Mouse (Mus musculus) frontal cortex, adult 2 months (tissue): ENCODE measurements around the gene Abtb2. TPM values are rescaled to one million over a fixed set of nuclear protein-coding genes. Genes with fewer than 3 reads are reported as not detected.

Experiments used
- DNase-seq, 2 experiments: peaks; one replicate each; pipeline ENCODE4 v3.0.0; 2022; ENCODE audit warnings: low spot score in 1 of 2; ENCODE audit errors: extremely low spot score in 1 of 2
- polyA plus RNA-seq: library from polyadenylated mRNA; depleted of rRNA; stranded (reverse); fragments of >200 nt; gene quantifications from 2 replicates; pipeline ENCODE4 v1.2.3, GENCODE M21; 2012

Gene Abtb2
- polyA plus RNA-seq, 1 experiment, result 12.0 TPM

DNA sequence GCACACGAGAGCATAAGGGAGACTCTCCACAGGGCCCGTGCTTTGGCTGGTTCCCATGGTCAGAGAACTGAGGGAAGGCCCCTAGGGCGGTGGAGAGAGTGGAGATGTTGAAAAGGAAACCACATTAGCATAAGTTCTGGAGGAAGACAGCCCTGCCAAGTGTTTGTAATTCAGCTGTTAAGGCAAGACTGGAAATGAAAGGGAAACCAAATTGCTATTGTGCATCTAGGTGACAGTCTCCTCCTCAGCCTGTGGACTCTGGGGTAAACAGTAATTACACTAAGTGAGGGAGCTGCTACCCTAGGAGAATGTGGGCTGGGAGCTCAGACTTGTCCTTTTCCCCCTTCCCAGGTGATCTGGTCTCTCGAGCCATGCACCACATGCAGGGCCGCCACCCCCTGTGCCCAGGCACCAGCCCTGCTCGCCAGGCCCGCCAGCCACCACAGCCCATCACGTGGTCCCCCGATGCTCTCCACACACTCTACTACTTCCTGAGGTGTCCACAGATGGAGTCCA lies 116.9 kb downstream of the Abtb2 start:
- DNase-seq, result no peak

DNA sequence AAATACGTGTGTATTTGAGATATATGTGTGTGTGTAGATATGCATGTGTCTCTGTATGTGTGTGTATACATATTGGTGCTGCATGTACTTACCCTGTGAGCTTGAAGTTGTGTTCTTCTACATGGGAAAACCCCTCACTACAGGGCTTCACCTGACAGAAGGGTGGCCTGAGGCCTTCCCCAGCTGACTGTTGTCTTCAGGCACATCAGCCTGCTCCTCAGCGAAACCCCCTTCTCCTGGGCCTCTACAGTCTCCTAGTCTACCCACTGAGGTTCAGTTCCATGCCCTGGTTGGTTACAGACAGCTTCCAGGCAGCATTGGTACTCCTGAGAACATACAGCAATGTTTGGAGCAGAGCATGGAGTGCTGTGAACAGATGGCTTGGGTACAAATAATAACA lies 118.3 kb downstream of the Abtb2 start:
- no peak for DNase-seq

- no peak for DNase-seq
Measured at GRCm38 (mm10) chr2:103684926-103685577, 118.9 kb downstream of the Abtb2 start.

DNA sequence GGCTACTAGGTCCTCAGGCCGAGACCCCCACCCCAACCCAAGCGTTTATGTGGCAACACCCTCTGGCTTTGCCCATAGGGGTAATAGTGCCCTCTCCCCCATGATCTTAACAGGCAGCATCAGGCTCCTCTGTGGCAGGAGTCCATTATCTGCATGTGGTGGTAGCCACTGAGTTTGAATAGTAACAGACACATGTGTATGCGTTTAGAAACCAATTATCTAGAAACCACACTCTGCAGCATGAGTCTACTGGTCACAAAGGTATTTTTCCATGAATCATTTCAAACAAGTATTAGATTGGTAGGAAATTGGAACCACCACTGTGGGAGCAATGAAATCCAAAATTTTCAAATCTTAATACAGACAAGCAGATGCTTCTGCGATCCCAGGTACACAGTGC lies 119.5 kb downstream of the Abtb2 start:
- DNase-seq, result no peak

- no peak for DNase-seq
Measured at GRCm38 (mm10) chr2:103687143-103687542, 121.0 kb downstream of the Abtb2 start.

DNA sequence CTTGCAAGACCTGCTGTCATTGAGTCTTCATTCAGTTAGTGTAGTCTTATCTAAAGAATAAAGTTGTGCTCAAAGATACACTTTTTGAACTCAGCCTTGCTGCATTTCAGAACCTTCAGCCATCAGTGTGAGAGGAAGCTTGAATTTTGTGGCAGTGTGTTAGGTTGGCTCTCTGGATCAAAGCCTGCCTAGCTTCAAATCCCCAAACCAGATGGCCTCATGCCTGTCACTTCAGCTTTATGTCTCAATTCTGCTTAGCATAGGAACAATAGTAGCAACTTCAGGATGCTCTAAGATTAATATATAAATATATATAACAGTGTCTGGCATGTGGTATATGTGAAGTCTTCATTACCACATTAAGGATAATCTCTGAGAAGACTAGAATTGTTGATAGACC lies 121.8 kb downstream of the Abtb2 start:
- DNase-seq, result no peak

DNA sequence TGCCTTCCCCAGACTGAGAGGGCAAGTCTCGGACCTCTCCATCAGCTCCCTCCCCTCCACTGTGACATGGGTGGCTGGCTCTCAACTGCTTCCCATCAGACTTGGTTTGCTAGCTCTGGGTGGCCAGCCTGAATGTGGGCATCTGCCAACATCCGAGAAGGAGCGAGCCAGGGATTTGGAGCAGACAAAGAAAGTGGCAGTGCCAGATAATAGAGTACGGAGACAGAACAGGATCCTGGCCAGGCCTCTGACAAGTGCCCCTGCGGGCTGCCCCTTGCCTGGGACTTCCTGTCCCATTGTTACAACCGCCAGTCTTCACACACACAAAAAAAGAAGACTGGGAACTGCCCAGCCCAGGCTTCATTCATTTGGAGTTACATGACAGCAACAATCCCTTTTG lies 124.3 kb downstream of the Abtb2 start:
- DNase-seq, result peak; percentile 10 to 50

GRCm38 (mm10) chr2:103690828-103691227 lies 124.7 kb downstream of the Abtb2 start:
- no peak for DNase-seq

- DNase-seq, result no peak
Measured at GRCm38 (mm10) chr2:103691278-103691677, 125.2 kb downstream of the Abtb2 start.

GRCm38 (mm10) chr2:103692810-103693209 lies 126.7 kb downstream of the Abtb2 start:
- DNase-seq, result no peak

- DNase-seq, result no peak
Measured at GRCm38 (mm10) chr2:103694777-103695563, 128.9 kb downstream of the Abtb2 start.

DNA sequence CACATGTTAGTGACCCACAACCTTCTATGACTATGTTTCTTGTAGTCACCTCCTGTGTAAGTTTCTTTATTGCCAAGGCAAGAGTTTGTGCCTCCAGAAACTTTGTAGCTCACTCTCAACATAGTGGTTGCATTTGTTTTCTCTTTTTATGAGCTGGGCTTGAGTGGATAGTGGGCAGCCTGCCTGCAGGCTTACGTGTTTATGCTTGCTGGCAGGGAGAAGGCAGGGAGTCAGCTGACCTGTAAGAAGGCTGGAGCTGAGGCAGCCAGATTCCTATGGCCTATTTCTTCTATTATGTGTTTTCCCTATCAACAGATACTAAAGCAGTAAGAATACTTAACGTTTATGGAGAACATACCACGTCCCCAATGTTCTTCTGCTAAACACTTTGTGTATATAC lies 130.1 kb downstream of the Abtb2 start:
- no peak for DNase-seq

GRCm38 (mm10) chr2:103700514-103700913 lies 134.4 kb downstream of the Abtb2 start:
- DNase-seq, result no peak

DNA sequence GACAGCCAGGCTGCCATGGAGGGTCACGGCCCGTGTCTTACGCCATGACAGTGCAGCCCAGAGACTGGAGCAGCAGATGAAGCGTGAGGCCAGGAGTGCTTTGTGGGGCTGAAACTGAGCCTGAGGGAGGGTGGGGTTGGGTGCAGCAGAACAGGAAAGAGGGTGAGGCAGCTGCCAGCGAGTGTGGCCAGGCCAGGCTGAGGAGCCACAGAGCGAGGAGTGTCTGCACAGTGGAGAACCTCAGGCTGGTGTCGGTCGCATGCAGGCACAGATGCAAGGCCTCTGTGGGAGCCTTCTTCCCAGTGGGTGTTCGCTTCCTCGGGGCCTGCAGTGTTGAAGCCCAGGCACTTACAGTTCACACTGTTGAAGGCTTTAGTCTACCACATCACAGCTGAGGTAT lies 137.2 kb downstream of the Abtb2 start:
- DNase-seq, result no peak

- no peak for DNase-seq
Measured at GRCm38 (mm10) chr2:103703865-103704264, 137.8 kb downstream of the Abtb2 start.

DNA sequence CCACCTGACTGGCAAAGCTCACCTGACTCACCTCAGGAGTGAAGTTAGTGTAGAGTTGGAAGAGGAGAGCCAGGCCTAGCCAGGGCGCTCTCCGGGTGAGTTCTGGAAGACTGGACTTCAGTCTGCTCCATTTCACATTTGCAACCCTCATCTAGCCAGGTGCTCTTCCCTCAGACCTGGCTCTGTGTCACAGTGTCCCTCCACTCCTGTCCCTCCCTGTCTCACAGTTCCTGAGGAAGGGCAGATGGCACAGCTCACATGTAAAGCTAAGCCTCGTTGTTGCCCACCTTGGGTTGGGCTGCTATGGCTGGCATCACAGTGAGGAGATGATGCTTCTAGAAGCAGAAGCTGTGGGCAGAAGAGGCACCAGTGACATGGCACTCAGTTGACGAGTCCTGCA lies 139.7 kb downstream of the Abtb2 start:
- no peak for DNase-seq

DNA sequence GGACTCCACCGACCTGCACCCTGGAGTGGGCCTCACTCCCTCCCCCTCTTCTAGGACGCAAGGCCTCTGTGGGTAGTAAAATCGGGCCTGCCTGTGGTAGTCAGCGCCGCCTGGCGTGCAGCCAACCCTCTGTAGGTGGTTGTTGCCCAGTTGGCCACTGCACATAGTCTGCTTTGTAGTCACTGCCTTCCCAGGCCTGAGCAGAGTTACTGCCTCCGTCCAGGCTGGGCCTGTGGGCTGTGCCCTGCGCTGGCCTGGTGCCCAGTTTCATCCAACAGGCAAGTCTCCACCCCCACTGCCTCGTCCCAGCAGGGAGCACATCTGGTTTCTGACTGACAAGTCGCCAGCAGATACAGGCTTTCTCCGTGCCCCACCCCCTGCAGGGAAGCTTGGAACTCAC lies 140.1 kb downstream of the Abtb2 start:
- peak; percentile 38 to 69 for DNase-seq

DNA sequence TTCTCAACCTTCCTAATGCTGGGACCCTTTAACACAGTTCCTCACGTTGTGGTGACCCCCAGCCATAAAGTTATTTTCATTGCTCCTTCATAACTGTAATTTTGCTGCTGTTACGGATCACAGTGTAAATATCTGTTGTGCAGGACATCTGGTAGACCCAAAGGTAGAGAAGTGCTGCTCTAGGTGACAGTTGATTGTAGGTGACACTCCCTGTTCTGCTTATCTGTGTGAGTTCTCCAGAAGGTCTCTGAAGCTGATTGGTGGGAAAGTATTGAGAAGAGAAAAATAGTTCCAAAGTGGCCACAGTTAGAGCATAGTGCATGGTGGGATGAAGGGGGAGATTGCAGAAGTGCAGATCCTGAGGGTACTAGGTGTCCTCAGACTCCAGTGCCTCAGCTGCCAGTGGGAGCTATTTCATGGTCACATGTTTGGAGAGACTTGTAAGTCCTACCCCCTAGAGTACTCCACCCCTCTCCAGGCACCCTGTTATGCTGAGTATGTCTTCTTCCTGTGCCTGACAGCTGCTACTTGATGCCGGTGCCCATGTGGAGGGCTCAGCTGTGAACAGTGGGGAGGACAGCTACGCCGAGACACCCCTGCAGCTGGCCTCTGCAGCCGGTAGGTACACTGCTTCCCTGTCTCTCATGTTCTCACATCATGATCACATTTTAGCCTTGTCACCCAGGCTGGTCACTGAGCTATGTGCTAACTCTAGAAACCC lies 141.1 kb downstream of the Abtb2 start:
- DNase-seq, result no peak

DNA sequence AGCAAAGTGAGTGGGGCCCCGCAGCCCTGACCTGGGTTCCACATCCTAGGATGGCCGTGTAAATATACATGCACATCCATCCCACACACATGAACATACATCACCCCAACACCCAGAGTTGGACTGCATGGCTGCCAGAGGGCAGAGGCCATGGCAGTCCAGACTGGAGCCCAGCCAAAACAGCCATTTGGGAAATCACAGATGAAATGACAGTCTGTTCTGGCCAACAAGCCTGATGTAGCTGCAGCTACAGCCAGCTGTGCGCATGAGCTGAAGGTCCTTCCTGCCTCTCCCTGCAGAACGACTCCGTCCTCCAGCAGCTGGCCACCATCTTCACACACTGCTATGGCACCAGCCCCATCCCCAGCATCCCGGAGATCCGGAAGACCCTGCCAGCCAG lies 144.7 kb downstream of the Abtb2 start:
- DNase-seq, result no peak

GRCm38 (mm10) chr2:103713831-103714230 lies 147.7 kb downstream of the Abtb2 start:
- DNase-seq, result no peak

GRCm38 (mm10) chr2:103714412-103714811 lies 148.3 kb downstream of the Abtb2 start:
- DNase-seq, result no peak
